Mouse (Mus musculus) cerebellum, adult 2 months (tissue): Measurements from ENCODE around the gene Myocos. TPM values are rescaled to one million over a fixed set of nuclear protein-coding genes. Genes with fewer than 3 reads are reported as not detected.

ENCODE experiments used
- DNase-seq, 2 experiments: peaks; one replicate each; pipeline ENCODE4 v3.0.0; 2021
- H3K27ac ChIP-seq: fragments of 200-500 bp; 2 replicates; pipeline ENCODE4 v1.5.1; 2012; ENCODE audit warnings: low read length, control low read depth, inconsistent platforms; ENCODE audit not compliant: insufficient read depth
- H3K27me3 ChIP-seq: fragments of 200-500 bp; 2 replicates; pipeline ENCODE4 v1.6.1; 2012; ENCODE audit warnings: inconsistent platforms, mild to moderate bottlenecking, low read length, moderate library complexity; ENCODE audit not compliant: control insufficient read depth, insufficient read depth
- H3K4me1 ChIP-seq: fragments of 200-500 bp; 2 replicates; pipeline ENCODE4 v1.6.1; 2011; ENCODE audit warnings: low read length; ENCODE audit not compliant: control insufficient read depth, insufficient read depth
- H3K4me3 ChIP-seq: fragments of 200-500 bp; replicated peaks from 2 replicates; pipeline ENCODE3; 2011; ENCODE audit warnings: mild to moderate bottlenecking, low read depth, low read length, control low read depth; ENCODE audit not compliant: insufficient read depth
- CTCF ChIP-seq: fragments of 200-500 bp; IDR thresholded peaks from 2 replicates; pipeline ENCODE4 v1.5.1; 2011; ENCODE audit warnings: low read depth, mild to moderate bottlenecking, control low read depth, low read length, moderate library complexity, borderline replicate concordance; ENCODE audit not compliant: insufficient read depth
- POLR2A ChIP-seq: fragments of 200-500 bp; IDR thresholded peaks from 2 replicates; pipeline ENCODE4 v1.6.1; 2011; ENCODE audit warnings: low read length, control low read depth, borderline replicate concordance; ENCODE audit not compliant: insufficient read depth
- WGBS: fragments of 180-500 bp; shearing (Covaris S2); methylation state at CpG from one replicate; pipeline ENCODE4 v1.1.7; 2018; 5-methylcytosine and 5-hydroxymethylcytosine counted together
- polyA plus RNA-seq: library from polyadenylated mRNA; depleted of rRNA; stranded (reverse); fragments of >200 nt; gene quantifications from 2 replicates; pipeline ENCODE4 v1.2.3, GENCODE M21; 2012; rRNA removed

Myocos gene
- not detected in 2 replicates for polyA plus RNA-seq

GRCm38 (mm10) chr1:162658119-162658518, at the start of gene Myocos:
Myocos (minus strand) TSS chr1:162658219.
- H3K4me3 ChIP-seq = no peak within 1 kb of the TSS
- no peak within 1 kb of the TSS for H3K27ac ChIP-seq
- no peaks in the 10 kb centered on the region for H3K27me3 ChIP-seq
- no peak for DNase-seq
- 93% methylated on average over 7 of the region's 7 CpGs for WGBS
- H3K4me1 ChIP-seq = no peaks in the 10 kb centered on the region
- no peak for TF ChIP-seq CTCF
- no peak for TF ChIP-seq POLR2A

DNA sequence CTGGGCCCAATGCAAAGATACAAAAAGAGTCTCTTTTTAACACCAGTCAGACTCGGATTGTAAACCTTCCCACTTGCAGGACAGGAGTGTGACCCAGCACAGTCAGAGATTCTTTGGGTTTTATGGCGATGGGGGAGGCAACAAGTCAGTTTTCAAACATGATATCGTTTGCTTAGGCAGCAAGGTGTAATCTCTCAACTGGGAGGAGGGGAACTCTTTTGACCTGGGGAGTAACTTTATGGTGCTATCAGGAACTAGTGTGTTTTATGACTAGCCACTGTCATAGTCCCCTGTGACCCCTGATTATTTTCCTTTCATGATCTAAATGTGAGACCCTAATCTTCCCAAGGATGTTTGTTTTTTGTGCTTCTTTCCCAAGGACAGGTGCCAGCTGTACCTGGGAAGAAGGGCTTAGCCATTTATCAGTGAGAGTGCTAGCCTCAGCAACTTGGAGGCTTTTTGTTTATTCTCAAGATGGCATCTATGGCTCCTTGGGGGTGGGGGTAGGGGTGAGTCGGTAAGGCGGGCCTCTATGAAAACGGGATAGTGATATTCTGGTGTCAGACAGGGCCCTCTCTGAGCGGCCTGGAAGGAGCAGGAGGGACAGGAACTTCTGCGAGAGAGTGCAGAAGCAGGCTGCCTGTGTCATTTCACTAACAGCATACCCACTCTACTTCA, 42.5 kb upstream of the Myocos start:
- H3K27me3 ChIP-seq = no peaks in the 10 kb centered on the region
- H3K4me1 ChIP-seq = no peaks in the 10 kb centered on the region
- TF ChIP-seq CTCF (no peak), POLR2A (no peak)
- no peak overlapping the region for H3K27ac ChIP-seq
- WGBS = 81% methylated on average over 8 of the region's 8 CpGs
- no peak for DNase-seq
- no peak overlapping the region for H3K4me3 ChIP-seq

- H3K4me3 ChIP-seq = no peak overlapping the region
- no peak overlapping the region for H3K27ac ChIP-seq
- no peaks in the 10 kb centered on the region for H3K27me3 ChIP-seq
- TF ChIP-seq POLR2A = no peak
- no peak for TF ChIP-seq CTCF
- WGBS = 89% methylated on average over 6 of the region's 6 CpGs
- H3K4me1 ChIP-seq = no peaks in the 10 kb centered on the region
- no peak for DNase-seq
These were observed 39.8 kb upstream of the Myocos start for GRCm38 (mm10) chr1:162697866-162698265.

DNA sequence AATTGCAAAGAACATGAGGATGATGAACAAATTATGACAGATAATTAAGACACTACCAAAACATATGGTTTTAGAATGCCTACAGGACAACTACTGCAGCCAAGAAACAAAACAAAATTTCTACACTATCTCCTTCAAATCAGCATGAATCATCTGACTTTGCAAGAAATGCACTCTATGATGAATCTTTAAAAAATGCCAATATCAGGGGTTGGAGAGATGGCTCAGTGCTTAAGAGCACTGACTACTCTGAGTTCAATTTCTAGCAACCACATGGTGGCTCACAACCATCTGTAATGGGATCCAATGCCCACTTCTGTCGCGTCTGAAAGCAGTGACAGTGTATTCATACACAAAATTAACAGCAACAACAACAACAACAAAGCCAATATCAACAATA, 35.7 kb upstream of the Myocos start:
- H3K27ac ChIP-seq = no peak overlapping the region
- H3K27me3 ChIP-seq = no peaks in the 10 kb centered on the region
- WGBS = 75% methylated on average over 2 of the region's 2 CpGs
- TF ChIP-seq POLR2A (no peak), CTCF (no peak)
- no peak for DNase-seq
- no peak overlapping the region for H3K4me3 ChIP-seq
- H3K4me1 ChIP-seq = no peaks in the 10 kb centered on the region

GRCm38 (mm10) chr1:162665486-162666174, 7.6 kb upstream of the Myocos start:
- peak in 1 of 2 experiments; percentile 15 for DNase-seq

GRCm38 (mm10) chr1:162664826-162665475, 6.9 kb upstream of the Myocos start:
- Histone ChIP-seq H3K27ac (no peak overlapping the region), H3K4me1 (no peaks in the 10 kb centered on the region), H3K4me3 (no peak overlapping the region), H3K27me3 (no peaks in the 10 kb centered on the region)
- peak; percentile 94 for TF ChIP-seq CTCF
- TF ChIP-seq POLR2A = no peak
- DNase-seq = peak; percentile 75
- 12% methylated on average over 10 of the region's 10 CpGs for WGBS

More at GRCm38 (mm10) chr1:162665486-162666174, 7.6 kb upstream of the Myocos start:
- TF ChIP-seq CTCF (no peak), POLR2A (no peak)
- no peak overlapping the region for H3K4me3 ChIP-seq
- H3K4me1 ChIP-seq = no peaks in the 10 kb centered on the region
- no peaks in the 10 kb centered on the region for H3K27me3 ChIP-seq
- WGBS = 6% methylated on average over 11 of the region's 11 CpGs
- no peak overlapping the region for H3K27ac ChIP-seq

- H3K4me1 ChIP-seq = no peaks in the 10 kb centered on the region
- no peaks in the 10 kb centered on the region for H3K27me3 ChIP-seq
- H3K4me3 ChIP-seq = no peak overlapping the region
- no peak overlapping the region for H3K27ac ChIP-seq
- WGBS = 83% methylated on average over 11 of the region's 11 CpGs
- no peak for TF ChIP-seq CTCF
- no peak for TF ChIP-seq POLR2A
- DNase-seq = no peak
These were observed 2.3 kb upstream of the Myocos start for GRCm38 (mm10) chr1:162660276-162660860.
